Mouse (Mus musculus) liver, embryonic 16.5 days (tissue): Measurements from ENCODE around the gene Tmem270. TPM values are rescaled to one million over a fixed set of nuclear protein-coding genes. Genes with fewer than 3 reads are reported as not detected.
A peak's percentile ranks its signal among the peaks of the same experiment; 100 is the strongest.

ENCODE experiments used
- ATAC-seq: fragments of 200-750 bp; cut with Nextera tagmentation; 2 replicates; pipeline ENCODE4 v1.8.0; 2017; ENCODE audit warnings: low read depth, mild to moderate bottlenecking, moderate number of reproducible peaks, moderate library complexity
- H3K27ac ChIP-seq: fragments of 300-500 bp; sonication (generic); 2 replicates; pipeline ENCODE4 v1.5.1; 2014; ENCODE audit warnings: mild to moderate bottlenecking, low read length
- H3K27me3 ChIP-seq: fragments of 300-500 bp; sonication (generic); 2 replicates; pipeline ENCODE4 v1.6.1; 2014; ENCODE audit warnings: low read depth, low read length, mixed read lengths; ENCODE audit not compliant: control insufficient read depth, insufficient read depth
- H3K36me3 ChIP-seq: fragments of 300-500 bp; sonication (generic); 2 replicates; pipeline ENCODE4 v1.6.1; 2014; ENCODE audit warnings: mild to moderate bottlenecking; ENCODE audit not compliant: control insufficient read depth, insufficient read depth
- H3K4me1 ChIP-seq: fragments of 300-500 bp; sonication (generic); 2 replicates; pipeline ENCODE4 v1.6.1; 2014; ENCODE audit warnings: low read depth, low read length, mixed read lengths; ENCODE audit not compliant: control insufficient read depth
- H3K4me2 ChIP-seq: fragments of 300-500 bp; sonication (generic); 2 replicates; pipeline ENCODE4 v1.6.1; 2014; ENCODE audit warnings: low read depth, low read length, mixed read lengths
- H3K4me3 ChIP-seq: fragments of 300-500 bp; sonication (generic); 2 replicates; pipeline ENCODE4 v1.5.1; 2014; ENCODE audit warnings: low read depth, mild to moderate bottlenecking, low read length
- H3K9ac ChIP-seq: fragments of 300-500 bp; sonication (generic); 2 replicates; pipeline ENCODE4 v1.6.1; 2014; ENCODE audit warnings: low read depth, low read length
- H3K9me3 ChIP-seq: fragments of 300-500 bp; sonication (generic); replicated peaks from 2 replicates; pipeline ENCODE4 v1.6.1; 2016; ENCODE audit warnings: low read length; ENCODE audit not compliant: control insufficient read depth
- WGBS: fragments of 180-500 bp; shearing (Covaris S2); extraction: QIAGEN DNeasy Blood & Tissue Kit; methylation state at CpG from one replicate; pipeline ENCODE4 v1.1.7; 2014; ENCODE audit not compliant: insufficient replicate concordance; 5-methylcytosine and 5-hydroxymethylcytosine counted together
- polyA plus RNA-seq: library from polyadenylated mRNA; unstranded; fragments of >200 nt; fragmentation: Nextera tagmentation; extraction: Ambion mirVana; gene quantifications from 2 replicates; pipeline ENCODE4 v1.2.1, GENCODE M21; 2015

The Tmem270 gene
- polyA plus RNA-seq, 1 experiment from 2014 or later, result 0.12 TPM

- H3K4me1 ChIP-seq, result no peaks in the 10 kb centered on the region
- no peaks in the 10 kb centered on the region for H3K27me3 ChIP-seq
- H3K36me3 ChIP-seq, result no peaks in the 10 kb centered on the region
- H3K9me3 ChIP-seq, result no peaks in the 10 kb centered on the region
- no peak overlapping the region for H3K4me3 ChIP-seq
- no peak for ATAC-seq
- 64% methylated on average over 16 of the region's 16 CpGs for WGBS
- H3K4me2 ChIP-seq, result no peak overlapping the region
- no peak overlapping the region for H3K27ac ChIP-seq
- H3K9ac ChIP-seq, result no peak overlapping the region
Observed at GRCm38 (mm10) chr5:134861902-134862497, 44.5 kb downstream of the Tmem270 start.

- H3K27me3 ChIP-seq, result no peaks in the 10 kb centered on the region
- 56% methylated on average over 5 of the region's 5 CpGs for WGBS
- H3K9me3 ChIP-seq, result no peaks in the 10 kb centered on the region
- H3K4me3 ChIP-seq, result no peak overlapping the region
- no peak overlapping the region for H3K27ac ChIP-seq
- H3K9ac ChIP-seq, result no peak overlapping the region
- no peaks in the 10 kb centered on the region for H3K4me1 ChIP-seq
- no peak overlapping the region for H3K4me2 ChIP-seq
- no peaks in the 10 kb centered on the region for H3K36me3 ChIP-seq
- ATAC-seq, result peak; percentile 35; the same call in 1 of the 2 replicates
Observed at GRCm38 (mm10) chr5:134859193-134859592, 47.3 kb downstream of the Tmem270 start.

GRCm38 (mm10) chr5:134858378-134858777 is 48.2 kb downstream of the Tmem270 start:
- 62% methylated on average over 10 of the region's 10 CpGs for WGBS
- no peak overlapping the region for H3K9ac ChIP-seq
- H3K9me3 ChIP-seq, result no peaks in the 10 kb centered on the region
- H3K27me3 ChIP-seq, result no peaks in the 10 kb centered on the region
- no peak overlapping the region for H3K4me3 ChIP-seq
- H3K36me3 ChIP-seq, result no peaks in the 10 kb centered on the region
- no peak for ATAC-seq
- H3K4me1 ChIP-seq, result no peaks in the 10 kb centered on the region
- no peak overlapping the region for H3K4me2 ChIP-seq
- H3K27ac ChIP-seq, result no peak overlapping the region

- WGBS, result 41% methylated on average over 5 of the region's 5 CpGs
- no peak overlapping the region for H3K4me2 ChIP-seq
- H3K27ac ChIP-seq, result no peak overlapping the region
- no peak overlapping the region for H3K4me3 ChIP-seq
- ATAC-seq, result no peak
- H3K4me1 ChIP-seq, result no peaks in the 10 kb centered on the region
- H3K27me3 ChIP-seq, result no peaks in the 10 kb centered on the region
- no peaks in the 10 kb centered on the region for H3K9me3 ChIP-seq
- no peak overlapping the region for H3K9ac ChIP-seq
- H3K36me3 ChIP-seq, result no peaks in the 10 kb centered on the region
Observed at GRCm38 (mm10) chr5:134852873-134853272, 53.7 kb downstream of the Tmem270 start.

Other genes starting within 250 kb of the Tmem270 start
- 0.93 and 0.99 TPM in 2 replicates for gene Limk1, start 218.1 kb downstream of the Tmem270 start, polyA plus RNA-seq
- gene Eln, start 159.4 kb downstream of the Tmem270 start, polyA plus RNA-seq, result 3.5 and 5.7 TPM in 2 replicates
- 258 and 277 TPM in 2 replicates for gene Cldn13, start 8.8 kb upstream of the Tmem270 start, polyA plus RNA-seq
- gene Mettl27, start 25.6 kb upstream of the Tmem270 start, polyA plus RNA-seq, result 20.8 and 25.3 TPM in 2 replicates
- 0.28 and 0.71 TPM in 2 replicates for gene Cldn4, start 40.2 kb upstream of the Tmem270 start, polyA plus RNA-seq
- gene Cldn3, start 79.5 kb upstream of the Tmem270 start, polyA plus RNA-seq, result 2.6 and 4.7 TPM in 2 replicates
- 26.2 and 26.6 TPM in 2 replicates for gene Abhd11, start 102.4 kb upstream of the Tmem270 start, polyA plus RNA-seq
- gene Stx1a, start 116.7 kb upstream of the Tmem270 start, polyA plus RNA-seq, result 0.71 and 1.1 TPM in 2 replicates
- gene Dnajc30, start 157.5 kb upstream of the Tmem270 start, polyA plus RNA-seq, result 14.0 and 15.2 TPM in 2 replicates
- 43.0 and 46.5 TPM in 2 replicates for gene Bud23, start 158.2 kb upstream of the Tmem270 start, polyA plus RNA-seq
- 0.09 and 0.25 TPM in 2 replicates for gene Vps37d, start 171.5 kb upstream of the Tmem270 start, polyA plus RNA-seq
- gene Mlxipl, start 183.2 kb upstream of the Tmem270 start, polyA plus RNA-seq, result 9.6 and 14.1 TPM in 2 replicates
- gene Tbl2, start 242.9 kb upstream of the Tmem270 start, polyA plus RNA-seq, result 11.1 and 11.6 TPM in 2 replicates